Mouse (Mus musculus) hindbrain, embryonic 11.5 days (tissue): ENCODE measurements around the gene Kmt2b. TPM values are rescaled to one million over a fixed set of nuclear protein-coding genes. Genes with fewer than 3 reads are reported as not detected.

Experiments
- ATAC-seq: fragments of 200-750 bp; cut with Nextera tagmentation; 2 replicates; pipeline ENCODE4 v1.8.0; 2017; ENCODE audit warnings: mild to moderate bottlenecking, moderate TSS enrichment, moderate library complexity; ENCODE audit not compliant: low FRiP score
- DNase-seq: peaks from one replicate; pipeline ENCODE4 v3.0.0-alpha.2; 2015; ENCODE audit warnings: low spot score
- H3K27ac ChIP-seq: fragments of 300-500 bp; sonication (generic); 2 replicates; pipeline ENCODE4 v1.5.1; 2014; ENCODE audit warnings: mild to moderate bottlenecking, low read depth, low read length
- H3K27me3 ChIP-seq: fragments of 300-500 bp; sonication (generic); 2 replicates; pipeline ENCODE4 v1.6.1; 2014; ENCODE audit warnings: mild to moderate bottlenecking, low read length, moderate library complexity, mixed read lengths; ENCODE audit not compliant: control insufficient read depth, insufficient read depth
- H3K36me3 ChIP-seq: fragments of 300-500 bp; sonication (generic); 2 replicates; pipeline ENCODE4 v1.6.1; 2014; ENCODE audit warnings: mild to moderate bottlenecking, low read length, moderate library complexity, mixed read lengths; ENCODE audit not compliant: control insufficient read depth, insufficient read depth
- H3K4me1 ChIP-seq: fragments of 300-500 bp; sonication (generic); replicated peaks from 2 replicates; pipeline ENCODE4 v1.6.1; 2014; ENCODE audit warnings: low read length, mixed read lengths; ENCODE audit not compliant: control insufficient read depth, insufficient read depth
- H3K4me2 ChIP-seq: fragments of 300-500 bp; sonication (generic); replicated peaks from 2 replicates; pipeline ENCODE4 v1.6.1; 2014; ENCODE audit warnings: mild to moderate bottlenecking, low read depth, low read length
- H3K4me3 ChIP-seq: fragments of 300-500 bp; sonication (generic); 2 replicates; pipeline ENCODE4 v1.5.1; 2014; ENCODE audit warnings: low read depth, low read length
- H3K9ac ChIP-seq: fragments of 300-500 bp; sonication (generic); 2 replicates; pipeline ENCODE4 v1.6.1; 2014; ENCODE audit warnings: low read depth, low read length
- H3K9me3 ChIP-seq: fragments of 300-500 bp; sonication (generic); 2 replicates; pipeline ENCODE4 v1.6.1; 2016; ENCODE audit warnings: low read length; ENCODE audit not compliant: control insufficient read depth
- WGBS: fragments of 180-500 bp; shearing (Covaris S2); extraction: QIAGEN DNeasy Blood & Tissue Kit; methylation state at CpG from one replicate; pipeline ENCODE4 v1.1.7; 2014; 5-methylcytosine and 5-hydroxymethylcytosine counted together
- polyA plus RNA-seq: library from polyadenylated mRNA; unstranded; fragments of >200 nt; fragmentation: Nextera tagmentation; extraction: Ambion mirVana; gene quantifications from 2 replicates; pipeline ENCODE4 v1.2.1, GENCODE M21; 2014

Gene Kmt2b
- polyA plus RNA-seq, 1 experiment from 2014 or later, result 13.2 TPM

DNA sequence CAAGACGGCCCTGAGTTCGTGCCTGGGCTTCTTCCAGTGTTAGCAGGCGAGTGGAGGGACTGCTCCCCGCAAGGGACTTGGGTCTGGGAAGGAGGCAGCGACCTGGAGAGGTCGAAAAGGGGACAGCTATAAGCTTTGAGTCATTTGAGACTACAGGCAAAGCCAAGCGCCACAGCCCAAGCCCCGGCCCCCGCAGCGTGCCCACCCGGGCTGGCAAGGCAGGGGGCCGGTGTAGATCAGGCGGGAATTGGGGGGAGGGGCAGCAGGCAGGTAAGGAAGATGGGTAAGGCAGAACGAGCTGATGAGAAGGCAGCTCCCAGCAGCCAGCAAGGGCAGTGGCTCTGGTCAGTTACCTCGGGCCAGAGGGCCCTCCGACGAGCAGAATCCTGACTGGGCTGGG, 62.1 kb downstream of the Kmt2b start:
- WGBS, result 22% methylated on average over 17 of the region's 17 CpGs
- Histone ChIP-seq H3K4me2 (no peak overlapping the region), H3K9ac (0 out of 2 replicates have a peak overlapping the region, but pooled peaks have one; percentile 23), H3K27me3 (0 out of 2 replicates have a peak, but pooled peaks cover 2% of the 10 kb centered on the region), H3K9me3 (no peaks in the 10 kb centered on the region), H3K36me3 (peaks cover 27% of the 10 kb centered on the region), H3K4me3 (no peak overlapping the region), H3K27ac (no peak overlapping the region), H3K4me1 (0 out of 2 replicates have a peak, but pooled peaks cover 4% of the 10 kb centered on the region)
- DNase-seq, result no peak
- ATAC-seq, result no peak

DNA sequence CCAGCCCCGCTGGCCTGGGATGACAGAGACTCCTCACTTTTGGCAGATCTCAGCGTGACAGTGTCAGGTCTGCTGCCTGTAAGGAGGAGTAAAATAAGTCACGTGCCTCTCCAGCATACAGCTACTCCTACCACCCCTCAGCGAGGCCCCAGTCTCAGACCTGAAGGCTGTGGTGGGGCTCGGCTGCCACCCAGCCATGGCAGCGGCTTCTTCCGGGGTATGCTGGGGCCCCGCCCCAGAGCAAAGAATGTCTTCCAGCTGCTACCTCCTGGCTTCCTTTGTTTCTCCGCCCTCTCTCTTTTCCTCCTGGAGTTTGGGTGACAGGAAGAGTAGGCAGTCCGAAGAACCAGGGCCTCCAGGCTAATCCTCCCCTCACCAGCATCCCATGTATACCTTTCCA, 62.6 kb downstream of the Kmt2b start:
- Histone ChIP-seq H3K4me1 (0 out of 2 replicates have a peak, but pooled peaks cover 5% of the 10 kb centered on the region), H3K9me3 (no peaks in the 10 kb centered on the region), H3K4me3 (no peak overlapping the region), H3K27me3 (0 out of 2 replicates have a peak, but pooled peaks cover 2% of the 10 kb centered on the region), H3K27ac (no peak overlapping the region), H3K4me2 (no peak overlapping the region), H3K36me3 (peaks cover 24% of the 10 kb centered on the region), H3K9ac (0 out of 2 replicates have a peak overlapping the region, but pooled peaks have one; percentile 23)
- 36% methylated on average over 10 of the region's 10 CpGs for WGBS
- DNase-seq, result no peak
- no peak for ATAC-seq

GRCm38 (mm10) chr7:30524487-30524886, 64.0 kb downstream of the Kmt2b start:
- Histone ChIP-seq H3K4me1 (0 out of 2 replicates have a peak, but pooled peaks cover 5% of the 10 kb centered on the region), H3K36me3 (peaks cover 21% of the 10 kb centered on the region), H3K27ac (no peak overlapping the region), H3K9me3 (no peaks in the 10 kb centered on the region), H3K4me2 (no peak overlapping the region), H3K27me3 (0 out of 2 replicates have a peak, but pooled peaks cover 2% of the 10 kb centered on the region), H3K9ac (no peak overlapping the region), H3K4me3 (no peak overlapping the region)
- DNase-seq, result no peak
- no peak for ATAC-seq
- WGBS, result 86% methylated on average over 6 of the region's 6 CpGs

DNA sequence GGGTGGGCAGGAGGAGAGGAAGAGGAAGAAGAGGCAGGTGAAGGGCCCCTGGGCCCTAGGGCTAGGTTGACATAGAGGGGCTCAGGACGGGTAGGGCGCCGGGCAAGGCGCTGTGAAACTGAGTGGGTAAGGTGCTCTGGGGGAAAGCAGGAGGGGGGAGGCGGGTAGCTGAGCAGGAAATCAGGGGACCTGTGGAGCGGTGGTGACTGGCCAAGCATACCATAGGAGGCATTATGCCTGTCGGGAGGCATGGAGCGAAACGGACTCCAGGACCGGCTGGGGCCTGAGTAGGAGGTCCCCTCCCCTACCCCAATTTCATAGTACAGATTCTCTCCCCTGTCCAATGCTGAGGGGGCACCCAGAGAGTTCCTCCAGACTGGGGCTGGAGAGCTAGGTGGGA, 65.7 kb downstream of the Kmt2b start:
- no peaks in the 10 kb centered on the region for H3K9me3 ChIP-seq
- no peak overlapping the region for H3K4me3 ChIP-seq
- H3K27me3 ChIP-seq, result 0 out of 2 replicates have a peak, but pooled peaks cover 2% of the 10 kb centered on the region
- H3K4me1 ChIP-seq, result 0 out of 2 replicates have a peak, but pooled peaks cover 5% of the 10 kb centered on the region
- 78% methylated on average over 10 of the region's 10 CpGs for WGBS
- no peak overlapping the region for H3K27ac ChIP-seq
- no peak overlapping the region for H3K4me2 ChIP-seq
- no peak overlapping the region for H3K9ac ChIP-seq
- peaks cover 13% of the 10 kb centered on the region for H3K36me3 ChIP-seq
- no peak for ATAC-seq
- DNase-seq, result no peak

DNA sequence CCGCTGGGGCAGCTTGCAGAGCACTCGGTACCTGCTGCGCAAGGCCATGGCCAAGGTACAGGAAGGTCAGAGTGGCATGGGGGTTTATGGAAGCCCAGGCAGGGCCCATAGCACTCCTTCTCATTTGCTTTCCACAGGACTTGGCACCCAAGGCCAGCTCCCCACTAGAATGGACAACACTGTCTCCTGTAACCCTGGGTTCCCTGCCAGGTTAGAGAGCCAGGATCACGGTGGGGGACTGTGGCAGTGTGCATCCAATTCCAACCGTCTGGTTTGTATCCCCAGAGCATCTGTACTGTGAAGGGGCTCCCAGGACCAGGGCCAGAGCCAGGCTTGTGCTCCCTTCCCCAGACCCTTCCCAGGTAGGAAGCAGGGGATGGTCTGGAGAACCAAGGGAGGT, 67.7 kb downstream of the Kmt2b start:
- ATAC-seq (no peak), DNase-seq (no peak)
- H3K36me3 ChIP-seq, result peaks cover 8% of the 10 kb centered on the region; the same call in 1 of the 2 replicates
- WGBS, result 76% methylated on average over 5 of the region's 5 CpGs
- H3K4me3 ChIP-seq, result no peak overlapping the region
- H3K4me2 ChIP-seq, result no peak overlapping the region
- H3K9ac ChIP-seq, result no peak overlapping the region
- H3K27ac ChIP-seq, result no peak overlapping the region
- H3K9me3 ChIP-seq, result no peaks in the 10 kb centered on the region
- H3K4me1 ChIP-seq, result 0 out of 2 replicates have a peak, but pooled peaks cover 2% of the 10 kb centered on the region
- H3K27me3 ChIP-seq, result 0 out of 2 replicates have a peak, but pooled peaks cover 2% of the 10 kb centered on the region

GRCm38 (mm10) chr7:30520396-30520795, 68.1 kb downstream of the Kmt2b start:
- Histone ChIP-seq H3K4me1 (0 out of 2 replicates have a peak, but pooled peaks cover 2% of the 10 kb centered on the region), H3K4me2 (no peak overlapping the region), H3K27me3 (0 out of 2 replicates have a peak, but pooled peaks cover 2% of the 10 kb centered on the region), H3K36me3 (peaks cover 8% of the 10 kb centered on the region; the same call in 1 of the 2 replicates), H3K4me3 (no peak overlapping the region), H3K9me3 (no peaks in the 10 kb centered on the region), H3K9ac (no peak overlapping the region), H3K27ac (no peak overlapping the region)
- no peak for DNase-seq
- peak; percentile 26; the same call in 1 of the 2 replicates for ATAC-seq
- 57% methylated on average over 4 of the region's 4 CpGs for whole genome bisulfite sequencing

Other genes with a start within 250 kb of the Kmt2b start
- gene Lrfn3, start 226.0 kb downstream of the Kmt2b start, polyA plus RNA-seq, result 5.3 and 6.8 TPM in 2 replicates
- 19.3 and 23.1 TPM in 2 replicates for gene Tyrobp, start 175.0 kb downstream of the Kmt2b start, polyA plus RNA-seq
- gene Hcst, start 168.9 kb downstream of the Kmt2b start, polyA plus RNA-seq, result 0.39 and 0.62 TPM in 2 replicates
- 1.5 and 1.8 TPM in 2 replicates for gene Nfkbid, start 167.0 kb downstream of the Kmt2b start, polyA plus RNA-seq
- 165 and 169 TPM in 2 replicates for gene Aplp1, start 143.2 kb downstream of the Kmt2b start, polyA plus RNA-seq
- gene Kirrel2, start 131.0 kb downstream of the Kmt2b start, polyA plus RNA-seq, result 18.6 and 25.8 TPM in 2 replicates
- gene Nphs1, start 130.4 kb downstream of the Kmt2b start, polyA plus RNA-seq, result 3.3 and 4.5 TPM in 2 replicates
- not detected in 2 replicates for gene Prodh2, start 95.1 kb downstream of the Kmt2b start, polyA plus RNA-seq
- 41.4 and 41.9 TPM in 2 replicates for gene Arhgap33, start 53.7 kb downstream of the Kmt2b start, polyA plus RNA-seq
- 3.5 and 4.0 TPM in 2 replicates for gene Hspb6, start 36.5 kb downstream of the Kmt2b start, polyA plus RNA-seq
- gene Proser3, start 36.4 kb downstream of the Kmt2b start, polyA plus RNA-seq, result 11.4 and 18.4 TPM in 2 replicates
- 44.7 and 48.3 TPM in 2 replicates for gene Lin37, start 28.9 kb downstream of the Kmt2b start, polyA plus RNA-seq
- gene U2af1l4, start 25.4 kb downstream of the Kmt2b start, polyA plus RNA-seq, result 83.0 and 100.0 TPM in 2 replicates
- gene Gm49396, start 25.4 kb downstream of the Kmt2b start, polyA plus RNA-seq, result 7.8 and 9.8 TPM in 2 replicates
- 104 and 105 TPM in 2 replicates for gene Psenen, start 25.1 kb downstream of the Kmt2b start, polyA plus RNA-seq
- 3.0 and 3.6 TPM in 2 replicates for gene Igflr1, start 23.3 kb downstream of the Kmt2b start, polyA plus RNA-seq
- 0.24 and 1.2 TPM in 2 replicates for gene Zbtb32, start 10.2 kb upstream of the Kmt2b start, polyA plus RNA-seq
- 0.54 and 1.2 TPM in 2 replicates for gene Upk1a, start 24.1 kb upstream of the Kmt2b start, polyA plus RNA-seq
- 816 and 817 TPM in 2 replicates for gene Cox6b1, start 37.4 kb upstream of the Kmt2b start, polyA plus RNA-seq
- not detected in 2 replicates for gene Etv2, start 47.1 kb upstream of the Kmt2b start, polyA plus RNA-seq
- gene Rbm42, start 61.6 kb upstream of the Kmt2b start, polyA plus RNA-seq, result 119 and 123 TPM in 2 replicates
- 40.3 and 41.8 TPM in 2 replicates for gene Haus5, start 76.3 kb upstream of the Kmt2b start, polyA plus RNA-seq
- not detected in 2 replicates for gene Pmis2, start 82.9 kb upstream of the Kmt2b start, polyA plus RNA-seq
- gene 2200002J24Rik, start 110.2 kb upstream of the Kmt2b start, polyA plus RNA-seq, result not detected in 2 replicates
- 0.65 and 1.4 TPM in 2 replicates for gene Atp4a, start 123.5 kb upstream of the Kmt2b start, polyA plus RNA-seq
- gene Tmem147, start 140.8 kb upstream of the Kmt2b start, polyA plus RNA-seq, result 143 and 160 TPM in 2 replicates
- 0.60 and 0.75 TPM in 2 replicates for gene Gapdhs, start 155.0 kb upstream of the Kmt2b start, polyA plus RNA-seq
- gene Sbsn, start 162.7 kb upstream of the Kmt2b start, polyA plus RNA-seq, result 0.39 and 0.42 TPM in 2 replicates
- 0.34 and 0.73 TPM in 2 replicates for gene Dmkn, start 175.0 kb upstream of the Kmt2b start, polyA plus RNA-seq
- gene Krtdap, start 199.2 kb upstream of the Kmt2b start, polyA plus RNA-seq, result not detected in 2 replicates
- 0.20 TPM in 1 of 2 replicates, not detected in the other for gene Ffar2, start 235.0 kb upstream of the Kmt2b start, polyA plus RNA-seq